Mouse (Mus musculus) thymus, postnatal 0 days (tissue): ENCODE data around the gene 4930470P17Rik. TPM values are rescaled to one million over a fixed set of nuclear protein-coding genes. Genes with fewer than 3 reads are reported as not detected.
A peak's percentile ranks its signal among the peaks of the same experiment; 100 is the strongest.
"Not testable (repeated sequence)": the region's sequence is repeated elsewhere in the genome, so short reads cannot be mapped to it uniquely, and the experiment has no call there.

Experiments
- DNase-seq: peaks from one replicate; pipeline ENCODE4 v3.0.0-alpha.2; 2015; ENCODE audit warnings: low spot score
- polyA plus RNA-seq: library from polyadenylated mRNA; unstranded; fragments of >200 nt; fragmentation: Nextera tagmentation; extraction: Ambion mirVana; gene quantifications from 2 replicates; pipeline ENCODE4 v1.2.1, GENCODE M21; 2015

4930470P17Rik gene
- not detected in 2 replicates for polyA plus RNA-seq

GRCm38 (mm10) chr2:170601917-170602316, at the start of gene 4930470P17Rik:
4930470P17Rik (minus strand) TSS chr2:170602017.
- DNase-seq: no peak

- no peak for DNase-seq
Measured at GRCm38 (mm10) chr2:170651483-170651882, 49.7 kb upstream of the 4930470P17Rik start.

GRCm38 (mm10) chr2:170648542-170648941, 46.7 kb upstream of the 4930470P17Rik start:
- DNase-seq: no peak

GRCm38 (mm10) chr2:170646201-170646600, 44.4 kb upstream of the 4930470P17Rik start:
- no peak for DNase-seq

GRCm38 (mm10) chr2:170642338-170642806, 40.6 kb upstream of the 4930470P17Rik start:
- DNase-seq: no peak

- DNase-seq: no peak
Measured at GRCm38 (mm10) chr2:170640281-170640680, 38.5 kb upstream of the 4930470P17Rik start.

GRCm38 (mm10) chr2:170638746-170639145, 36.9 kb upstream of the 4930470P17Rik start:
- DNase-seq: no peak

- no peak for DNase-seq
Measured at GRCm38 (mm10) chr2:170632998-170633622, 31.3 kb upstream of the 4930470P17Rik start.

- no peak for DNase-seq
Measured at GRCm38 (mm10) chr2:170632386-170632785, 30.6 kb upstream of the 4930470P17Rik start.

GRCm38 (mm10) chr2:170631375-170631774, 29.6 kb upstream of the 4930470P17Rik start:
- DNase-seq: no peak

GRCm38 (mm10) chr2:170630553-170630952, 28.7 kb upstream of the 4930470P17Rik start:
- no peak for DNase-seq

GRCm38 (mm10) chr2:170627991-170628390, 26.2 kb upstream of the 4930470P17Rik start:
- DNase-seq: not testable (repeated sequence)

GRCm38 (mm10) chr2:170624201-170624880, 22.5 kb upstream of the 4930470P17Rik start:
- DNase-seq: not testable (repeated sequence)

GRCm38 (mm10) chr2:170622985-170623384, 21.2 kb upstream of the 4930470P17Rik start:
- DNase-seq: no peak

- DNase-seq: no peak
Measured at GRCm38 (mm10) chr2:170618862-170619492, 17.2 kb upstream of the 4930470P17Rik start.

- DNase-seq: not testable (repeated sequence)
Measured at GRCm38 (mm10) chr2:170611794-170612193, 10.0 kb upstream of the 4930470P17Rik start.

GRCm38 (mm10) chr2:170601171-170601570, 646 bp downstream of the 4930470P17Rik start:
- DNase-seq: no peak

- DNase-seq: no peak
Measured at GRCm38 (mm10) chr2:170597586-170597985, 4.2 kb downstream of the 4930470P17Rik start.

- peak; percentile 24 for DNase-seq
Measured at GRCm38 (mm10) chr2:170596726-170597125, 5.1 kb downstream of the 4930470P17Rik start.

- no peak for DNase-seq
Measured at GRCm38 (mm10) chr2:170592161-170592560, 9.7 kb downstream of the 4930470P17Rik start.

GRCm38 (mm10) chr2:170588369-170588900, 13.4 kb downstream of the 4930470P17Rik start:
- DNase-seq: no peak

- no peak for DNase-seq
Measured at GRCm38 (mm10) chr2:170584678-170585077, 17.1 kb downstream of the 4930470P17Rik start.
